Mouse (Mus musculus) fat pad, adult 2 months (tissue): ENCODE measurements at regions not wholly inside any gene's neighbourhood (a gene's known extent, or its start where the extent isn't known, plus 50 kb on each side); places are given as distances from the start of the nearest gene placed in this dataset.

Experiments
- DNase-seq: peaks from one replicate; pipeline ENCODE4 v3.0.0-alpha.2; 2011; ENCODE audit warnings: low read depth, low spot score; ENCODE audit errors: extremely low read depth

- no peak for DNase-seq
These were observed 310.5 kb downstream of the Klf5 start for GRCm38 (mm10) chr14:99609003-99609402.

- DNase-seq = no peak
These were observed 312.9 kb downstream of the Klf5 start for GRCm38 (mm10) chr14:99611435-99611834.

- DNase-seq = no peak
These were observed 313.6 kb downstream of the Klf5 start for GRCm38 (mm10) chr14:99612114-99612513.

- DNase-seq = no peak
These were observed 316.3 kb downstream of the Klf5 start for GRCm38 (mm10) chr14:99614748-99615147.

GRCm38 (mm10) chr14:99616655-99617335, 318.3 kb downstream of the Klf5 start:
- no peak for DNase-seq

- DNase-seq = no peak
These were observed 318.9 kb downstream of the Klf5 start for GRCm38 (mm10) chr14:99617374-99617773.

GRCm38 (mm10) chr14:99621538-99621937, 323.0 kb downstream of the Klf5 start:
- no peak for DNase-seq

GRCm38 (mm10) chr14:99624380-99625327, 326.2 kb downstream of the Klf5 start:
- no peak for DNase-seq

- DNase-seq = no peak
These were observed 329.1 kb downstream of the Klf5 start for GRCm38 (mm10) chr14:99627615-99628014.

GRCm38 (mm10) chr14:99631092-99631491, 332.6 kb downstream of the Klf5 start:
- no peak for DNase-seq

GRCm38 (mm10) chr14:99632444-99632843, 334.0 kb downstream of the Klf5 start:
- no peak for DNase-seq

- DNase-seq = no peak
These were observed 337.2 kb downstream of the Klf5 start for GRCm38 (mm10) chr14:99635556-99636150.

- DNase-seq = no peak
These were observed 343.3 kb downstream of the Klf5 start for GRCm38 (mm10) chr14:99641475-99642453.

- no peak for DNase-seq
These were observed 347.8 kb downstream of the Klf5 start for GRCm38 (mm10) chr14:99646323-99646722.

GRCm38 (mm10) chr14:99674399-99674798, 375.9 kb downstream of the Klf5 start:
- no peak for DNase-seq

- no peak for DNase-seq
These were observed 388.7 kb downstream of the Klf5 start for GRCm38 (mm10) chr14:99687062-99687806.

- DNase-seq = no peak
These were observed 389.9 kb downstream of the Klf5 start for GRCm38 (mm10) chr14:99688415-99688814.

- no peak for DNase-seq
These were observed 397.8 kb downstream of the Klf5 start for GRCm38 (mm10) chr14:99696301-99696700.

GRCm38 (mm10) chr14:99699545-99699944, 401.1 kb downstream of the Klf5 start:
- no peak for DNase-seq

GRCm38 (mm10) chr14:99706004-99706403, 407.5 kb downstream of the Klf5 start:
- DNase-seq = no peak
